Mouse (Mus musculus): Measurements from ENCODE around the gene Chrm4. TPM values are rescaled to one million over a fixed set of nuclear protein-coding genes. Genes with fewer than 3 reads are reported as not detected.

Chrm4 gene
- total RNA-seq, 2 experiments from 2014 or later, result 0.17 TPM; not detected in 1

DNA sequence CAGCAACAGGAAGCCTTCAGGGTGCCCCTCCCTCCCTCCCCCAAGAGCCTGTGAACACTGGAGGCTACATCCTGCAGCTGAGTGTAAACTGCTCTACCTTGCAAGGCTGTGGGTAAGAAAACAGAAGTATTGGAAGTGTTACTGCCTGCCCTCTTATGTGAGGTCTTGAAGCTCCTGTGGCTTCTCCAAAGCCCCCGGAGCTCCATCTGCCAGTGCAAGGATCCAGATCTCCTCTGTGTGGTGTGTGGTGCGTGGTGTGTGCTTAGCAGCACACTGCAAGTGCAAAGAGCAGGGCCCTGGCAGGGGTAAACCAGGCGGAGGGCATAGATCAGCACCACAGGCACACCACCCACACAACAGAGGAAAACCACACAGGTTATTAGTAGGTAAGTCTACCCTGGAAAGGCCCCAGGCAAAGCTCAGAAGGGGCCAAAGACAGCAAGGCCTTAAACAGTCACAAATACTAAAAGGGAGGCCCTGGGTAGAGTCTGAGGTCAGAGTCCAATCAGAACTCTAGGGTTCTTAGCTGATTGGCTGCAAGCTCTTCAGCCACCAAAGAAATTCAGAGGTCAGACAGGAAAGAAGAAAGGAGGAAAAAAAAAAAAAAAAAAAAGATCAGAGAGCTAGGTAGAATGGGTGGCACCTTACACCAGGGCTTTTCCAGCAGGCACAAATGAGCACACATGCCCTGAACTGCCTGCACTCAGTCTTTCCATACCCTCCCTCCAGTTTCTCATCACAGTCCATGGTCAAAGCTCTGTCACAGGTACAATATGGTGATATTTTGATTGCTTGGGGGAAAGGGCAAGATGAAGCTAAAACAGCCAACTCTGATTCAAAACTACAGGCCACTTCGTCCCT is 35.1 kb downstream of the Chrm4 start:
- ATAC-seq (replicated peaks; ENCODE audit: poor library complexity), result no peak

DNA sequence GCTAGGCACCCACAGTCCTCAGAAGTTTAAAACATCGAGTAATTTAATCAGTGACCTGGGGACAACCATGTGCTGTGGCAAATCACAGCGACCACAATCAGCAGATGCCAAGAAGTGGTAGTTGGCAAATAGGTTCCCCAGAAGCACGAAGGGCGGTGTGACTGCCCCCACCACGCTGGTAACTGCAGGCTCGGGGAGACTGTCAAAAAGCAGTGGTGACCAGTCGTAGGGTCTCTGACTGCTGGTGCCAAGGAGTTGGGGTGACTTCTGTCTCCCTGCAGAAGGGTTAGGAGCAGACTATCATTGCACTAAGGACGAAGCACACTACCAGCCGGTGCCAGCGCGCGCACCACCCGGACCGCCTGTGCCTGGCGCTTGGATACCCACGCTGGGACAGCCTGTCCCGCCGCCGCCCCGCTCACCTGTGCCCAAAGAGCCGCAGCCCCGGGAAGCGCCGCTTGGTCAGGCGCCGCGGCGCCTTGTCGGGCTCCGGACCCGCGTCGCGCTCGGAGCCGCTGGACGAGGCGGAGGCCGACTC is 35.9 kb downstream of the Chrm4 start:
- ATAC-seq (replicated peaks; ENCODE audit: poor library complexity), result no peak

DNA sequence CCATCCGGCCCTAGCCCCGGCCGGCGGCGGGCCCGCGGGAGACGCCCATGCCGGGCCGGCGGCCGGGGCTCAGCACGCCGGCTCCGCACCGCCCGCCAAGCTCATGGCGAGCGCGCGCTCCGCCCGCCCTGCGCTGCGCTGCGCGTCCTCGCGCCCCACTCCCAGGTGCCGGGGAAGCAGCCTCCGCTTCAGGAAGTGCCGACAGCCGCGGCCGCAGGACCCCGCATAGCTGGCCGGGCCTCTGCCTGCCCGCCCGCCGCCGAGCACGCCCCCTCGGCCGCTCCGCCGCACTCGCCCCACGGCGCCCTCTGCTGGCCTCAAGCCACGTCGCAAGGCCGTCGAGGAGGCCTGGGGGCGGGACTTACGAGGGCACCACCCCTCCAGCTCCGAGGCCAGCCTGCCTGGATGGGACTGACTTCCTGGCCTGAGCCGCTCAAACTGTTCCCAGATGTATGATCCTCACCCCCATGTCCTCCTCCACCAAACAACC is 36.4 kb downstream of the Chrm4 start:
- ATAC-seq (replicated peaks; ENCODE audit: poor library complexity), result peak; percentile 70

DNA sequence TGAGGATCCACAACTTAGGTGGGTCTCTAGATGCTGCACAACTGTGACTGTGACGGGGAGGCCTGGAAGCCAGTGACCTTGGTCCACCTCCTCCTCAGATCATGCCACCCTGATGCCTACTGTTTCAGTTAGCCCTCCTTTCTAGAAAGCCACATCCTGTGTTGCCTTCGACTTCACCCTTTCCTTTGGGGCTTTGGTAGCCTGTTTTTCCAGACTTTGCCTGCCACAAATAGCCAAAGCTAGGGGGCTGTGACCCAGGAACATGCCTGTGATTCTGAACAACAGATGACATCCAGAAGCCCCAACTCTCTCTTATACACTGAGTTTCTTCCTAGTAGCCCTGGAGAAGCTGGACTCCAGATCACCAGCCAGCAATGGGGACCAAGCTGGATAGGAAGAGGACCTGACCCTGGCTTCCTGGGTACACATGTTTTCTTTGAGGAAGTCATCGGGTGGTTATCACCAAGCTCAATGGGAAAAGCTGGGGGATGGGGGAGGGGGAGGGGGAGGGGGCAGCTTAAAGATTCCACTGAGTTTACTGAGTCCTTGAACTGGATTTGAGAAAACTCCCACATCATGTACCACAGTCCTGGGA is 37.7 kb downstream of the Chrm4 start:
- no peak for ATAC-seq (replicated peaks; ENCODE audit: poor library complexity)

DNA sequence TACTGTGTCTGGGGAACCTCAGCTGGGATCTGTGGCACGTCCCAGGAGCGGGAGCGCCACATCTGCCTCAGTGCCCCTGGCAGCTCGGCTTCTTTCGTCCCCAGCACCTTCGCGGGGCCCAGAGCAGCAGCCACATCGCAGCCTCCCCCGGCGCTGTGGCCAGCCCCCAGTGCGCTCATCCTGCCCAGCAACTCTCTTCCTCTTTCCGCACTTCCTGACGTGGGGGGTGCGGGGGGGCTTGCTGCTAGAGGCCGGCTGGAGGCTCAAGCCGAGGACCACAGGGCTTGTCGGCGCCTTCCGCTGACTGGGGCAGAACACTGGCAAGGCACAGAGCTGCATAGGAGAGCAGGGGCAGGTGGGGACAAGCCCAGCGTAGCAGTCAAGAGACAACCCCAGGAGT is 38.4 kb downstream of the Chrm4 start:
- ATAC-seq (replicated peaks; ENCODE audit: poor library complexity), result peak; percentile 59

DNA sequence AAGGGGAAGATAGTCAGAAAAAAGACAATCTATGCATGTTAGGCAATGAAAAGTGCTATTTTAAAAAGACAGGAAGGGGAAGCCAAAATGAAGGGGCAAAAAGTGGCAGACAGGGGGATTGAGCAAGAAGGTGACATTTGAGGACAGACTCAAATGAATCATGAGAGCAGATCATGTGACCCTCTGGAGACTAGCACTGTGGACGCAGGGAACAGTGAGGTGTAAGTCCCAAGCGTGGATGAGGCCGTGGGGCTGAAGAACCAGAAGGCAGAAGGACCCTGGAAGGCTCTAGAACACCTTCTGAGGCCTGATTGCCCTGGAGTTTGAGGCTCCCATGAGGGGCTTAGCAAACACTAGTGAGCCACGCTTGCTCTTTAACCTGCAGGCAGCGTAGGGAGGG is 39.3 kb downstream of the Chrm4 start:
- peak; percentile 33 for ATAC-seq (replicated peaks; ENCODE audit: poor library complexity)

DNA sequence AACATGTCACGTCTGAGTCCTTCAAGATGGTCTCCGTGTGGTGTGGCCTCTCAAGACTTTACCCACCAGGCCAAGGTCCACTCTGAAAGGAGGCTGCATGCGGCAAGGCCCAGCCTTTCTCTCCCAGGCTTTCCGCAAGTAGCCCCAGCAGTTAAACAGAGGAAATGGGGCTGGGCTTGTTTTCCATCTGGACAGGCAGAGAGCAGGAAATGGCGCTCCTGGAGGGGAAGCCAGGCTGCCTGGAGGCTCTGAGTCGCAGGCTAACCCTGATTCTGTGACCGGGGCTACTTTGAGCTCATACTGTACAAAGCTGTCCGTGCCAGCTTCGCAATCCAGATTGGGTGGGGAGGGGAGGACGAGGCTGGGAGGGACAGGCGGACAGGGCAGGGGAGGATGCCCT is 40.9 kb downstream of the Chrm4 start:
- no peak for ATAC-seq (replicated peaks; ENCODE audit: poor library complexity)

DNA sequence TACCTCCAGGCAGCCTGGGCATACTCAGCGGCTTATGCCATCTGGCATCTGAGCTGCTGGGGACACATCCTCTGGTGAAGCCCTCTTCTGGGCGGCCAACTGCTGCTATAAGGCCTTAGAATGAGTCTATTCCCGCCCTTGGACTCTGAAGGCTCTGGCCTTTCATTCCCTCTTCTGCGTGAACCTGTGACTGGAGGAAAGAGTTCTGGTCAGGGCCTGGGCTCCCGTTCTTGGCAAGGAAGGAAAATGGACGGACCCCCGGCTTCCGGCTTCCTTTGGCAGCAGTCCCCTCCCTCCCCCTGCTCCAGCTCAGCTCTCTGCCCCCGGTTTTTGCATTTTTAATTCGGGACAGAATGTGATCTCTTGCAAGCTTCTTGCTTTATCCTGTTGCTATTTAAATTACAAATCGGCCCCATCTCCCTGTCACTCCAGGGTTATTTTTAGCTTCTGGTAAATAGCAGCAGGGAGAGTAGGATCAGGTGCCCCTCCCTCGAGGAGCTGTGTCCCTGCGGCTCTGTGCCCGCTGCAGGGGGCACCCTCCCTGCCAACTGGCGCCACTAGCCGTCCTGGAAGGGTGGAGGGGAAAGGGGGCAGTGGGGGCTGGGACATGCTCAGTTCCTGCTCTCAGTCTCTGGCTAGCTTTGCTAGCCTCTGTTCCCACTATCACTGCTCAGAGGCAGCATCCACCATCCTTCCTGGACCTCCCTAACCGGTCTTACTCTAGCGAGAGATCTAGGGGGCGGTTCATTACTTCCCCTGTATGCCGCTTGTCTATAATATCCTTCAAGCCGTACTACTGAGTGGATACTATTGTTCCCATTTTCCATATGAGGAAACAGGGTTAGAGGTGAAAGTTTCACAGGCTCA is 44.4 kb downstream of the Chrm4 start:
- ATAC-seq (replicated peaks; ENCODE audit: poor library complexity), result no peak; the same call in 1 of the 2 replicates

DNA sequence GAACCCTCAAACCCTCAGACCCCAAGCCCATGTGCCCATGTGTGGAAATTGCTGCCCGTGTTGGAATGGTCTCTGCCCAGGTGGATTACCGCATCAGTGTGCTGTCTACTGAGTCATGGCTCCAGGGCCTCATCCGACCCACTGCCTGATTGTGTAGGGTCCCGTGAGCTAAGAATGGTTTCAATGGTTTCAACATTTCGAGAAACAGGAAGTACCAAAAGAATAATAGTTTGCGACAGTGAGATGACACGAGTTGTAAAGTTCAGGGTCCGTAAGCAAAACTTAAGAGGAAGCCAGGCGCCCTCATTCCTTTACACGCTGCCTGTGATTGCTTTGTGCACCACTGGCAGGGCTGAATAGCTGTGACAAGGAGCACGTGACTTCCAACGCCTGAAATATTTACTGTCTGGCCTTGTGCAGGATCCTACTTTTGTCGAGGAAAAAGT is 45.1 kb downstream of the Chrm4 start:
- peak; percentile 87 for ATAC-seq (replicated peaks; ENCODE audit: poor library complexity)

DNA sequence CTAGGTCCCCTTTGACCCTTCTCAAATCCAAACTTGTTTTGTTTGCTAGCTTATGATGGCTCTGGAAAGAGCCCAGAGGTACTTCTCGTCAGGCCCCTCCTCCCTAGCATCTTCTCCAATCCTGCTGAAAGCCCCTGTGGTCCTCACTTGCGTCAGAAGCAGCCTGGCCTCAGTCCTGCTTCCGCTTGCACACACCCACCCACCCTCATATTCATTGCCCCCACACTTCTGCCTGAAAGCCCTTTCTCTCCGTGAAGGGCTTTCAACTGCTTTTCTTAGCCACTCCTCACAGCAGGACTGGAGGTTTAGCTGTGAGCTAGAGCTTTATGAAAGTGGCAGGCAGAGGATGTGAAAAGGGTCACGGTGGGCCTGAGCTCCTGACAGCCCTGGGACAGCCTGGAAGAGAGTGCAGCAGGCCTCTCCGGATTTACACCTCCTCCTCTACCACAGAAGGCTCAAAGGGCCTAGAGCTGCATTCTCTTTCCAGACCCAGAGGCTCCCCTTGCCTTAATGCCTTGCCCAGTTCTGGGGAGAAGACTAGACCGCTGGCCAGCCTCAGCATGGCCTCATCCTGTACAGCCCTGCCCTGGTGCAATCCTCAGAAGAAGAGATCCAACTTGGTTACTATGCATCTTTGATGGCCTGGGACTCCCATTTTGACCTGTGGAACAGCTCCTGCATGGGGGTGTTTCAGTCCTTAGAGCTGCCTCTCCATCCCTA is 46.5 kb downstream of the Chrm4 start:
- no peak for ATAC-seq (replicated peaks; ENCODE audit: poor library complexity)

DNA sequence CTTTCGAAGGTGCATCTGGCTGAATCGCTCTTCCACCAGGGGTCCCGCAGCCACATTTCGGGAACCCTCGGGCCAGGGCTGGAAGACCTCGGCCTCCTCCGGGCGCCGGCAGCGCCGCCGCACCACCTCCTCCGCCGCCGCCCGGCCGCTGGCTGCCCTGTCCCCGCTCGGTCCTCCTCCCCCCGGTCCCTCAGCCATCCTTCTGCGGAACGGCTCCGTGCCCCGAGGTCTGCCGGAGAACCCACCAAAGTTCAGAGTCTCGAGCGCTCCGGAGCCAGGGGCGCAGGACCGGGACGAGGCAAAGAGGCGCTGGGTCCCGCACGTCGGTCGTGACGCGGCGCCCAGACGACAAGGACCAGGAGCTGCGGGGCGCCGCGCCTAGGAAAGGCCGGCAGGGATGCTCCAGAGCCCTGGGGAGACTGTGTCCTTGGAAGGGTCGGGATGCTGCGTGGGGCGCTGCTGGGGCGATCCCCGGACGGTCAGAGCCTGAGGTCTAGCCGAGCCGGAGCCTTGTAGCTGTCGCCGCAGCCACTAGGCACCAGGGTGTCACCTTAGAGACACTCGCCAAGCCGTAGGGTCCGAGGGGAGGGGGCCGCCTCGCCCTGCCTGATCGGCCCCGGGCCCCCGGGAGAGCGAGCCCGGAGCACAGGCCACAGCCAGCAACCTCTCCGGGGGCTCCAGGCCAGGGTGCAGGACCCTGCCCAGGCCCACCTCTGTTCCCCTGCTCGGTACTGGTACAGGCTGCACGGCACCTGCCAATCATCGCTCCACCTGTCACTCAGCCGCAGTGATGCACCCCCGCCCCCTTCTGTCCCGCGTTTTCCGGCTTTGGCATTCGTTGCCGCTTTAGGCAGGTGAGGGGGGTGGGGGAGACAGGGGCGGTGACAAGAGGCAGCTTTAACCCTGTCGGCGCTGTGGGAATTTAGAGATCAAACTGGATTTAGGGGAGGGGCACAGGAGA is 48.8 kb downstream of the Chrm4 start, which contains the start of gene Dgkz:
Gene Dgkz, minus strand, starts transcription at position 284 of the 961 bp plus-strand sequence.
- no peak for ATAC-seq (replicated peaks; ENCODE audit: poor library complexity)

DNA sequence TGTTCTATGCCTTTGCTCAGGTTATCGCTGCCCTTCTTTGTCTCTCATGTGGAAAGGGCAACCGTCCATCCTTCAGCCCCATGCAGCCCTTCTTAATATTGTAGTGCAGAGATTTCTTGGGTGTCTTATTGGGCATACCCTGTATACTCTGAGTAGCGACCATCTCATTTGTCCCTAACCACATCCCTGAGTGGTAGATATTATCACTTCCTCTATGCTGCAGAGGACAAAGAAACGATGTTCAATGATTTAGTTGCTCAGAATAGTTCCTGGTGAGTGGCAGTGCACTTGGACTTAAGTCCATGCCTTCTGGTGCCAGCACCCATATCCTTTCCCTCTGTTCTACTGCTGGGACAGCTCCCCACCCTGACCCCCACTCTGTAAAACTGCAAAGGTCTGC is 50.9 kb downstream of the Chrm4 start:
- ATAC-seq (replicated peaks; ENCODE audit: poor library complexity), result peak; percentile 57

Other genes starting within 250 kb of the Chrm4 start
- 24.0 and 25.0 TPM in 2 replicates for gene Atg13, start 216.7 kb upstream of the Chrm4 start, total RNA-seq (2015)
- gene Atg13, start 216.7 kb upstream of the Chrm4 start, total RNA-seq (2017), result 5.7 and 10.1 TPM in 2 replicates
- 4.6 and 7.7 TPM in 2 replicates for gene Harbi1, start 216.4 kb upstream of the Chrm4 start, total RNA-seq (2015)
- gene Harbi1, start 216.4 kb upstream of the Chrm4 start, total RNA-seq (2017), result 20.6 and 24.2 TPM in 2 replicates
- gene Ambra1, start 197.1 kb upstream of the Chrm4 start, total RNA-seq (2015), result 23.7 and 25.5 TPM in 2 replicates
- 19.1 and 30.6 TPM in 2 replicates for gene Ambra1, start 197.1 kb upstream of the Chrm4 start, total RNA-seq (2017)
- gene Mdk, start 5.0 kb downstream of the Chrm4 start, total RNA-seq (2015), result 0.32 and 0.86 TPM in 2 replicates
- 0.12 and 0.30 TPM in 2 replicates for gene Mdk, start 5.0 kb downstream of the Chrm4 start, total RNA-seq (2017)
- not detected in 2 replicates for gene Gm9821, start 18.5 kb downstream of the Chrm4 start, total RNA-seq (2015)
- gene Gm9821, start 18.5 kb downstream of the Chrm4 start, total RNA-seq (2017), result 0.21 and 0.95 TPM in 2 replicates
- gene Dgkz, start 48.6 kb downstream of the Chrm4 start, total RNA-seq (2015), result 111 and 112 TPM in 2 replicates
- gene Dgkz, start 48.6 kb downstream of the Chrm4 start, total RNA-seq (2017), result 76.3 and 94.7 TPM in 2 replicates
- 1.1 and 2.0 TPM in 2 replicates for gene Creb3l1, start 97.3 kb downstream of the Chrm4 start, total RNA-seq (2015)
- gene Creb3l1, start 97.3 kb downstream of the Chrm4 start, total RNA-seq (2017), result 0.10 and 0.37 TPM in 2 replicates
- 48.4 and 49.5 TPM in 2 replicates for gene Phf21a, start 165.9 kb downstream of the Chrm4 start, total RNA-seq (2015)
- 23.2 and 24.3 TPM in 2 replicates for gene Phf21a, start 165.9 kb downstream of the Chrm4 start, total RNA-seq (2017)

All from megakaryocyte progenitor cell, adult 5-6 weeks (primary cell).